ENCODE assay signal across 31 mouse cellular contexts in genomic region chr3:50457136-50457535, GRCm38 (mm10). TPM values are rescaled to one million over a fixed set of nuclear protein-coding genes. Genes with fewer than 3 reads are reported as not detected.
"Had no signal": no experiment of that assay in that cellular context is flagged by ENCODE, and none has a peak within 500 bp of the region (broad histone marks: within the 10 kb centered on the region; RNA-seq: fewer than 3 reads in every experiment).

No protein-coding gene starts in this region.

- H3K36me3 ChIP-seq: limb, embryonic 10.5 days; limb, embryonic 12.5 days; limb, embryonic 13.5 days; limb, embryonic 15.5 days; liver, embryonic 12.5 days; liver, embryonic 13.5 days; liver, embryonic 15.5 days; lung, embryonic 15.5 days; midbrain, embryonic 10.5 days; midbrain, embryonic 12.5 days; midbrain, embryonic 13.5 days had no signal

- H3K27me3 ChIP-seq: limb, embryonic 12.5 days; limb, embryonic 13.5 days; limb, embryonic 15.5 days; liver, embryonic 12.5 days; liver, embryonic 13.5 days; liver, embryonic 15.5 days; lung, embryonic 15.5 days; megakaryocyte, embryonic 14.5 days; midbrain, embryonic 12.5 days; midbrain, embryonic 13.5 days had no signal

- DNase-seq: left cerebral cortex, postnatal 4 days; liver; liver, embryonic 13.5 days; liver, postnatal 0 days; lung, adult 18-20 months; lung, adult 2 months; lung, embryonic 14.5 days; lung, postnatal 10 days; lung, postnatal 14 days; lung, postnatal 36 days; lung, postnatal 4 days; midbrain, embryonic 14.5 days had no signal

- H3K4me1 ChIP-seq: limb, embryonic 10.5 days; limb, embryonic 12.5 days; limb, embryonic 13.5 days; limb, embryonic 15.5 days; liver, embryonic 12.5 days; liver, embryonic 13.5 days; liver, embryonic 15.5 days; lung, embryonic 15.5 days; megakaryocyte, embryonic 14.5 days; midbrain, embryonic 10.5 days; midbrain, embryonic 12.5 days; midbrain, embryonic 13.5 days had no signal

- H3K4me3 ChIP-seq: left cerebral cortex, adult 2 months; limb, embryonic 10.5 days; limb, embryonic 12.5 days; limb, embryonic 13.5 days; limb, embryonic 15.5 days; liver, embryonic 12.5 days; liver, embryonic 13.5 days; liver, embryonic 15.5 days; lung, embryonic 15.5 days; megakaryocyte, embryonic 14.5 days; midbrain, embryonic 10.5 days; midbrain, embryonic 12.5 days; midbrain, embryonic 13.5 days; myocyte had no signal

- H3K27ac ChIP-seq: left cerebral cortex, adult 2 months; limb, embryonic 10.5 days; limb, embryonic 12.5 days; limb, embryonic 13.5 days; limb, embryonic 15.5 days; liver, embryonic 12.5 days; liver, embryonic 13.5 days; liver, embryonic 14.5 days; liver, embryonic 15.5 days; lung, embryonic 15.5 days; macrophage; midbrain, embryonic 10.5 days; midbrain, embryonic 12.5 days; midbrain, embryonic 13.5 days had no signal

- ATAC-seq: liver, embryonic 12.5 days; liver, postnatal 0 days; lung, postnatal 0 days; midbrain, embryonic 13.5 days; midbrain, embryonic 16.5 days had no signal

- H3K4me2 ChIP-seq: limb, embryonic 12.5 days; limb, embryonic 13.5 days; limb, embryonic 15.5 days; liver, embryonic 11.5 days; liver, embryonic 12.5 days; liver, embryonic 13.5 days; liver, embryonic 15.5 days; lung, embryonic 14.5 days; lung, embryonic 15.5 days; midbrain, embryonic 12.5 days; midbrain, embryonic 13.5 days had no signal

- H3K9ac ChIP-seq: limb, embryonic 12.5 days; limb, embryonic 13.5 days; limb, embryonic 15.5 days; liver, embryonic 12.5 days; liver, embryonic 13.5 days; liver, embryonic 14.5 days; liver, embryonic 15.5 days; liver, postnatal 0 days; lung, embryonic 14.5 days; lung, embryonic 15.5 days; midbrain, embryonic 12.5 days; midbrain, embryonic 13.5 days had no signal

- H3K9me3 ChIP-seq: limb, embryonic 10.5 days; limb, embryonic 12.5 days; limb, embryonic 13.5 days; limb, embryonic 15.5 days; liver, embryonic 12.5 days; liver, embryonic 13.5 days; liver, embryonic 15.5 days; lung, embryonic 15.5 days; megakaryocyte, embryonic 14.5 days; midbrain, embryonic 10.5 days; midbrain, embryonic 12.5 days; midbrain, embryonic 13.5 days had no signal

RNA-seq across cellular contexts. Expression of gene Slc7a11, which starts 13.7 kb away (rescaled TPM):
- polyA plus RNA-seq: liver, adult 2 months had no signal
